12 mouse cellular contexts compared by ENCODE assay signal in genomic region chr5:111772127-111772526, GRCm38 (mm10). TPM values are rescaled to one million over a fixed set of nuclear protein-coding genes. Genes with fewer than 3 reads are reported as not detected.
DNase-seq lines count a peak whose midpoint lies in the region; ATAC-seq and TF ChIP-seq lines count a peak whose summit lies in the region.
"Had no signal": no experiment of that assay in that cellular context is flagged by ENCODE, and none has a peak within 500 bp of the region (broad histone marks: within the 10 kb centered on the region; RNA-seq: fewer than 3 reads in every experiment).

No protein-coding gene starts in this region.

- DNase-seq in kidney, postnatal 0 days (ENCODE audit: low spot score): peak; percentile 32
- DNase-seq in kidney, postnatal 14 days: no peak
- DNase-seq in embryonic facial prominence, embryonic 14.5 days (ENCODE audit: low spot score): peak; percentile 74
- DNase-seq in left cerebral cortex, adult 11 months (ENCODE audit: low spot score): no peak
- no peak for DNase-seq in ovary, adult 18-20 months (ENCODE audit: low spot score)
- DNase-seq: adrenal gland, adult 2 months; cerebellum, postnatal 10 days; kidney, adult 18-20 months had no signal

- no peaks in the 10 kb centered on the region for H3K9me3 ChIP-seq in kidney, postnatal 0 days (replicated peaks; ENCODE audit: low read length)
- H3K9me3 ChIP-seq in embryonic facial prominence, embryonic 14.5 days (ENCODE audit: control insufficient read depth, low read length): no peaks in the 10 kb centered on the region
- H3K9me3 ChIP-seq in hindbrain, embryonic 13.5 days: no peaks in the 10 kb centered on the region
- H3K9me3 ChIP-seq in neural tube, embryonic 13.5 days: no peaks in the 10 kb centered on the region

- no peak overlapping the region for H3K4me3 ChIP-seq in kidney, postnatal 0 days (replicated peaks; ENCODE audit: low read depth, low read length)
- no peak overlapping the region for H3K4me3 ChIP-seq in embryonic facial prominence, embryonic 14.5 days (ENCODE audit: low read depth, low read length)
- no peak overlapping the region for H3K4me3 ChIP-seq in hindbrain, embryonic 13.5 days
- no peak overlapping the region for H3K4me3 ChIP-seq in neural tube, embryonic 13.5 days

- no peaks in the 10 kb centered on the region for H3K27me3 ChIP-seq in kidney, postnatal 0 days (ENCODE audit: insufficient read depth, low read length)
- no peaks in the 10 kb centered on the region for H3K27me3 ChIP-seq in embryonic facial prominence, embryonic 14.5 days (replicated peaks; ENCODE audit: control insufficient read depth, insufficient read depth, low read length)
- H3K27me3 ChIP-seq in hindbrain, embryonic 13.5 days: no peaks in the 10 kb centered on the region
- no peaks in the 10 kb centered on the region for H3K27me3 ChIP-seq in neural tube, embryonic 13.5 days

- H3K9ac ChIP-seq in kidney, postnatal 0 days (ENCODE audit: low read depth, low read length): no peak overlapping the region
- H3K9ac ChIP-seq in embryonic facial prominence, embryonic 14.5 days (ENCODE audit: low read depth, low read length): no peak overlapping the region
- no peak overlapping the region for H3K9ac ChIP-seq in hindbrain, embryonic 13.5 days
- no peak overlapping the region for H3K9ac ChIP-seq in neural tube, embryonic 13.5 days

- H3K36me3 ChIP-seq in kidney, postnatal 0 days (ENCODE audit: insufficient read depth, low read length): no peaks in the 10 kb centered on the region
- no peaks in the 10 kb centered on the region for H3K36me3 ChIP-seq in embryonic facial prominence, embryonic 14.5 days (ENCODE audit: control insufficient read depth, insufficient read depth, low read length)
- no peaks in the 10 kb centered on the region for H3K36me3 ChIP-seq in hindbrain, embryonic 13.5 days
- H3K36me3 ChIP-seq in neural tube, embryonic 13.5 days: no peaks in the 10 kb centered on the region

- peaks cover 4% of the 10 kb centered on the region for H3K4me1 ChIP-seq in kidney, postnatal 0 days (replicated peaks; ENCODE audit: insufficient read depth, low read length)
- peaks cover 31% of the 10 kb centered on the region for H3K4me1 ChIP-seq in embryonic facial prominence, embryonic 14.5 days (ENCODE audit: control insufficient read depth, insufficient read depth, low read length)
- H3K4me1 ChIP-seq in hindbrain, embryonic 13.5 days (replicated peaks): peaks cover 45% of the 10 kb centered on the region
- H3K4me1 ChIP-seq in neural tube, embryonic 13.5 days (replicated peaks): peaks cover 41% of the 10 kb centered on the region

- no peak for ATAC-seq in kidney, postnatal 0 days (replicated peaks; ENCODE audit: low FRiP score, low read depth)
- ATAC-seq in embryonic facial prominence, embryonic 14.5 days (ENCODE audit: low read depth): peak; percentile 39; the same call in 1 of the 2 replicates
- ATAC-seq in hindbrain, embryonic 13.5 days (ENCODE audit: low FRiP score): 0 out of 2 replicates have a peak, but pooled peaks have one; percentile 30
- ATAC-seq in neural tube, embryonic 13.5 days (ENCODE audit: low read depth): peak; percentile 66

- 0 out of 2 replicates have a peak overlapping the region, but pooled peaks have one; percentile 21 for H3K27ac ChIP-seq in kidney, postnatal 0 days
- no peak overlapping the region; the same call in 1 of the 2 replicates for H3K27ac ChIP-seq in embryonic facial prominence, embryonic 14.5 days (replicated peaks; ENCODE audit: low read depth, low read length)
- peak overlapping the region; percentile 83 for H3K27ac ChIP-seq in hindbrain, embryonic 13.5 days
- peak overlapping the region; percentile 67 for H3K27ac ChIP-seq in neural tube, embryonic 13.5 days (replicated peaks)

- no peak for TF ChIP-seq CTCF in kidney, postnatal 0 days (IDR thresholded peaks at IDR 0.05; ENCODE audit: low read depth)

- no peak overlapping the region for H3K4me2 ChIP-seq in kidney, postnatal 0 days (ENCODE audit: low read length)
- no peak overlapping the region for H3K4me2 ChIP-seq in embryonic facial prominence, embryonic 14.5 days (ENCODE audit: low read depth, low read length)
- no peak overlapping the region for H3K4me2 ChIP-seq in hindbrain, embryonic 13.5 days
- no peak overlapping the region for H3K4me2 ChIP-seq in neural tube, embryonic 13.5 days

- WGBS in kidney, postnatal 0 days: 13% methylated on average over 8 of the region's 8 CpGs
- 13% methylated on average over 8 of the region's 8 CpGs for WGBS in embryonic facial prominence, embryonic 14.5 days
- WGBS in hindbrain, embryonic 13.5 days: 4% methylated on average over 8 of the region's 8 CpGs
- WGBS in neural tube, embryonic 13.5 days: 11% methylated on average over 8 of the region's 8 CpGs

RNA-seq across cellular contexts. Expression of gene Gm26897, which starts 38.4 kb away (rescaled TPM):
- not detected in 2 replicates for polyA plus RNA-seq in kidney, postnatal 0 days (2015; fragmentation: Nextera tagmentation; extraction: Ambion mirVana)
- polyA plus RNA-seq in embryonic facial prominence, embryonic 14.5 days (2014; fragmentation: Nextera tagmentation; extraction: Ambion mirVana): not detected in 2 replicates
- not detected in 2 replicates for polyA plus RNA-seq in hindbrain, embryonic 13.5 days (2015; fragmentation: Nextera tagmentation; extraction: Ambion mirVana)
- polyA plus RNA-seq in neural tube, embryonic 13.5 days (2015; fragmentation: Nextera tagmentation; extraction: Ambion mirVana): not detected in 2 replicates
- polyA plus RNA-seq: adrenal gland, adult 2 months; liver, adult 2 months; small intestine, adult 2 months had no signal

Comparison
In these comparisons a context has a peak if more than half of its experiments do, and no peak if none do; other contexts are left out.
1. DNase-seq: peak in kidney, postnatal 0 days (single experiment) and embryonic facial prominence, embryonic 14.5 days (single experiment); none in kidney, postnatal 14 days (single experiment), left cerebral cortex, adult 11 months (single experiment) and ovary, adult 18-20 months (single experiment).